Mouse (Mus musculus): ENCODE results near the gene Chst12. TPM values are rescaled to one million over a fixed set of nuclear protein-coding genes. Genes with fewer than 3 reads are reported as not detected.

Gene Chst12
- polyA plus RNA-seq (2012; rRNA removed), result 5.0 and 6.5 TPM in 2 replicates

DNA sequence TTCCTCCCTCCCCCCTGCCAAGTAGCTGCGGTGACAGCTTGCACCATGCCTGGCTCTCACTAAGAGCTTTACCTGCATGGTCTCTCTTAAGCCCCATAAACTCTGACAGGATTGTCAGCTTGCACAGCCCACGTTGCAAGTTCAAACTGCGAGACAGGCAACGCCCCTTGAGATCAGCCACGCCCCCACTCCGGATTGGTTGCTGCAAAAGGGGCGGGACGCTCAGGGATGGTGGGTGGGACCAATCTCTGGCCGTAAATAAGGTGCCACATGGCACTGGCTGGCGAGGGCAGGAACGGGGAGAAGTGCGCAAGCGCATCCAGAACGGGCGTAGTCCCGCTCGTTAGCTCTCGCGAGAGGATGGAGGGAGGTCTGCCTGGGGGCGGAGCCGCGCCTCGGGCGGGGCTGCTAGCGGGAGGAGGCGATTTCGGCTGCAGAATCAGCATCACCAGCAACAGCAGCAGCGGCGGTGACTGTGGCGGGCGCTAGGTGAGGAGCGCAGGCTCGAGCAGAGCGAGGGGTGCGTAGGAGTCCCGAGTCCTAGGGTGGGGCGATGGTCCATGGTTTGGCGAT lies at the start of gene Chst12:
TSS of gene Chst12 (plus strand) at position 343 of the 573 bp plus-strand sequence.

DNA sequence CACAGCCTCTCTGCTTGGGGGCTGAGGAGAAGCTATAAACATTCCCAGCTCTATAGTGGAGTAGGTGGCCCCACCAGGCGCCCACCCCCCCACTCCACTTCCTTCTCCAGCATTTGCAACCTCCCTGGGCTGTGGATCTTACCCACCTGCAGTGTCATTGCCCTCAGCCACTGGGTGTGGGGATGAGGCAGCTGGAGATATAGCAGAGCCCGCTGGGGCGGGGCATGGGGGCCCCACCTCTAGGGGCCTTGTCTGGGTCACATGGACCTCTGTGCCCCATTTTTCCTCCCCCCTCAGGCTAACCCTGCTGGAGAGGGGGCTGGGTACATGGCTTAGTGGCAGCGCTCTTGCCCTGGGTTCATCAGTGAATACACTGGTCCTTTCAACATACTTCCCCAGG lies 59.5 kb downstream of the Chst12 start, which contains the start of gene Grifin:
TSS of gene Grifin (minus strand) at position 176 of the 400 bp plus-strand sequence.

Other genes starting within 250 kb of the Chst12 start
- 15.6 and 20.1 TPM in 2 replicates for gene Mad1l1, start 184.0 kb upstream of the Chst12 start, polyA plus RNA-seq (2012; rRNA removed)
- 12.8 and 14.1 TPM in 2 replicates for gene Nudt1, start 183.9 kb upstream of the Chst12 start, polyA plus RNA-seq (2012; rRNA removed)
- gene Mrm2, start 173.7 kb upstream of the Chst12 start, polyA plus RNA-seq (2012; rRNA removed), result 5.2 and 5.6 TPM in 2 replicates
- gene Snx8, start 116.3 kb upstream of the Chst12 start, polyA plus RNA-seq (2012; rRNA removed), result 9.9 and 10.0 TPM in 2 replicates
- 45.4 and 50.0 TPM in 2 replicates for gene Eif3b, start 86.2 kb upstream of the Chst12 start, polyA plus RNA-seq (2012; rRNA removed)
- gene Gm4869, start 59.9 kb upstream of the Chst12 start, polyA plus RNA-seq (2012; rRNA removed), result 0.01 TPM in 2 replicates
- 0.11 and 0.39 TPM in 2 replicates for gene Grifin, start 59.5 kb downstream of the Chst12 start, polyA plus RNA-seq (2012; rRNA removed)
- 10.8 and 11.5 TPM in 2 replicates for gene Lfng, start 101.8 kb downstream of the Chst12 start, polyA plus RNA-seq (2012; rRNA removed)
- gene Ttyh3, start 143.5 kb downstream of the Chst12 start, polyA plus RNA-seq (2012; rRNA removed), result 6.1 and 7.6 TPM in 2 replicates
- 4.4 and 6.1 TPM in 2 replicates for gene Iqce, start 196.8 kb downstream of the Chst12 start, polyA plus RNA-seq (2012; rRNA removed)
- 5.1 and 5.8 TPM in 2 replicates for gene Brat1, start 199.5 kb downstream of the Chst12 start, polyA plus RNA-seq (2012; rRNA removed)
- 1.1 and 1.2 TPM in 2 replicates for gene Amz1, start 218.6 kb downstream of the Chst12 start, polyA plus RNA-seq (2012; rRNA removed)